Mouse (Mus musculus): Measurements from ENCODE around the gene Irx3.

Gene Irx3

GRCm38 (mm10) chr8:91801241-91801811, 541 bp downstream of the Irx3 start:
- no peak for ATAC-seq (ENCODE audit: low TSS enrichment)

- no peak for ATAC-seq (ENCODE audit: low TSS enrichment)
These were observed 1.2 kb downstream of the Irx3 start for GRCm38 (mm10) chr8:91800523-91801240.

DNA sequence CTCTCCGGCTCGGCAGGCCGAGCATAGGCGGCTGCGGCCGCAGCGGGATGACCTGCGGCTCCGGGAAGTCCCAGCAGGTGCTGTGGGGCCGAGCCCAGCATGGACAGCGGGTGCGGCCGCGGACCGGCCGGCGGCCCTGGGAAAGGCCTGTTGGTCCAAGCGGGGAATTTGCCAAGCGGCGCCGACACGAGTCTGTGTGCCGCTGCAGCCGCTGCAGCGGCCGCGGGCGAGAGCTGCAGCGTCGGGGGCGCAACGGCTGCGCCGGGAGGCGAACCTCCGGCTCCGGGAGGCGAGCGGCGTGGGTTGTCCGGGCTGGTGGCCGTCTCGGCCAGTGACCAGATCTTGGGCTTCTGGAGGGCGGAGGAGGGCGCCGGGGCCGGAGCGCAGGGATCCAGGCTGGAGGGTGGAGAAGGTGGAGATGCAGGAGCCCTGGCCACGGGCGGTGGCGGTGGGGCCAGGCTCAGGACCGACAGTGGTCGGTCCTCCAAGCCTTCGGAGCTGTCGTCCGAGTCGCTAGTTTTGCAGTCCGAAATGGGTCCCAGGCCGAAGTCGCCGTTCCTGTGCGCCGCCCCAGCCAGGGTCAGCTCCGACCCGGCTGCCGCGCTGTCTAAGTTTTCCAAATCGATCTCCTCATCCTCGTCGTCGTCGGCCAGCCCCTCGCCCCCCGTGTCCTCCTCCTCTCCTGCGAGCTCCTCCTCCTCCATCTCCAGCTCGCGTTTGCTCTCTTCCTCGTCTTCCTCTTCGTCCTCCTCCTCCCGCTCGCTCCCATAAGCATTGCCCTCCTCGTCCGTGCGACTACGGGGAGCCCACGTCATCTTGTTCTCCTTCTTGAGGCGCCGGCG, 2.0 kb downstream of the Irx3 start:
- ATAC-seq (ENCODE audit: low TSS enrichment), result no peak

GRCm38 (mm10) chr8:91799016-91799581, 2.8 kb downstream of the Irx3 start:
- ATAC-seq (ENCODE audit: low TSS enrichment), result no peak

DNA sequence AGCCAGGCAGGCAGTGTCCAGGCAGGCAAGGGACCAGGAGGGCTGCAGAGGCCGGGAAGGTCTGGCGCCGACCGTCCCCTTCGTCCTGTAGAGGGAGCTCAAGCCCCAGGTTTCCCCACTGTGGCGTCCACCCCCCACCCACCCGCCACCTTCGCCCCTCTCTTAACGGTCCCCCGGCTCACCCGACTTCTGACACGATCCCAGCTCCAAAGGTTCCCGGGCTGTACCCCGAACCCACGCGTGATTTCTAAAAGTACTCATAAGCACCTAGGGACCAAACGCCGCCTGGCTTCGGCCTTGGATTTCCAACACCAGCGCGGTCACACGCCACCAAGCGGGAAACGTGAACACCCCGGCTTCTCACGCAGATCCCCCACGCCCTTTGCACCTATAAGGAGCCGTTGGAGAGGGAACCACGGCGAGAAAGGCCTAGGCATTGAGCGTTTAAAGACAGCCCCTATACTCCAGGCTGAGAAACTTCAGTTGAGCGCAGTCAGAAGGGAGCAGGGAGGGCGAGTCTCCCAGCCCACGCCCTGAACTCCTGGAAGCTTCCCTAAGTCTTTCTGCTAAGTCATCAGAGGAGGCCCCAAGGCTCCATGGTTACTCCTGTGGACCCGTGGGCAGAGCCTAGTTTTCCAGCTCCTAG, 4.1 kb downstream of the Irx3 start:
- ATAC-seq (ENCODE audit: low TSS enrichment), result peak; percentile 76

GRCm38 (mm10) chr8:91793846-91794245, 8.0 kb downstream of the Irx3 start:
- ATAC-seq (ENCODE audit: low TSS enrichment), result no peak

DNA sequence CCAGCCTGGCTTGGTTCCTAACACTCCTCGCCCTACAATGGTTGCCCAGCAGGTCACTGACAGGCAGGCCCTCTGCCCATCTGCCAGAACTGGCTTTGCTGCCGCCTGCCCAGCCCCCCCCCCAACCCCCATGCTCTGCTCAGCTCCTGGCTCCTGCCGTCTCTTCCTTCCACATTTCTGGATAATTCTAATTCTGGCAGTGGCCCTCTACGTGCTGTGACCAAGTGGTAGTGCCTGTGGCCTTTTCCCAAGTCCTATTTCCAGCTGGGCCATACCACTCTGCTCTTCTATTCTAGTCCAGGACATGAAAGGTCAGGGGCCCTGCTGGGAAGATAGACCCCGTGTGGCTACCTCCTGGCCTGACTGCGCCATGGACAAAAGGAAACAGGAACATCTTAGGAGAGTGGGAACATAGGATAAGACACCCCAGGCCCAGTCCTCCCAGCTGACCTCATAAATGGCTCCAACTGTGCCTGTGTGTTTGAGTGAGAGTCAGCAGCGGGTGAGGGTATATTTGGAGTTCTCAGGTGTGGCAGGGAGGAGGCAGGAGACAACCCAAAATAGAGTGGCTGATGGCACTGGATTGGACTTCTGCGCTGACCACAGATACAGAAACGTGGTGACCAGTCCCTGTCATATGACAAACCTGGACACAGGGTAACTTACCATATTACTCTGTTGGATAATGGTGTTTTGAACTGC, 14.5 kb downstream of the Irx3 start:
- ATAC-seq (ENCODE audit: low TSS enrichment), result no peak

- no peak for ATAC-seq (ENCODE audit: low TSS enrichment)
These were observed 18.9 kb downstream of the Irx3 start for GRCm38 (mm10) chr8:91782940-91783339.

DNA sequence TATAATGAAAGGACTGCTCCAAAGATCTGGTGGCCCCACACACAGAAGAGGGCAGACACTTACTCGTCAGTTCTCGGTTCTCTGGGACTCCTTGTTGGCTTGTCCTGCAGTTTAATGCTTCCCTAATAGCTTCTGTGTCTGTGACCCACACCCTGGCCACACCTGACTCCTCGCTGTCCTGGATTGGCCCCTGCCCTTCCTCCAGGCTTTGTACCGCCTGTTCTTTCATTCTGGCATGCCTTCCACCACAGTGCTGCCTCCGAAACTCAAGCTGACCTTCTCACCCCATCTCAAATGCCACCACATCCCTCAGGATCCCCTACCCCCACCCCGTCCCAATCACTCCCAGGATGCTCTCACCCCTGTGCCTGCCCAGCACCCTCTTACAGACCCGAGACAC, 19.7 kb downstream of the Irx3 start:
- ATAC-seq (ENCODE audit: low TSS enrichment), result no peak

GRCm38 (mm10) chr8:91780648-91781047, 21.2 kb downstream of the Irx3 start:
- no peak for ATAC-seq (ENCODE audit: low TSS enrichment)

DNA sequence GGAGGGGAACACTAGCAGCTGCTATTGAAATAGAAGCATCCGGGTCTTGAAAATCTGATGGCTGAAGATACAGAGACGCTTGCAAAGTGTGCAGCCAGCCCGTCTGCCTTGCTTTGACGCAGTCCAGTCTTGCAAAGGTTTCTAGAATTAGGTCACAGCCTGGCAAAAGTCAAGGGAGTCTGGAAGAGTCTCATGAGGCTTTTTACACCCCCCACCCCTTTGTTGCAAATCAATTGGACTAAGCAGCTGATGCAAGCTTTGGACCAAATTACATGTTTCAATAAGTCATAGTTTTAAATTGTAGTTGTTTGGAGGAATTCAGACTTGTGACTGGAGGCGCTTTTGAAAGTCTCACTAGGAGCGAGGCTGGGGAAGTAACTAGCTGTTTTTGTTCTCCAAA, 33.0 kb downstream of the Irx3 start:
- no peak for ATAC-seq (ENCODE audit: low TSS enrichment)

- no peak for ATAC-seq (ENCODE audit: low TSS enrichment)
These were observed 36.3 kb downstream of the Irx3 start for GRCm38 (mm10) chr8:91765411-91766034.

GRCm38 (mm10) chr8:91755566-91755965, 46.3 kb downstream of the Irx3 start:
- no peak for ATAC-seq (ENCODE audit: low TSS enrichment)

GRCm38 (mm10) chr8:91755062-91755461, 46.8 kb downstream of the Irx3 start:
- ATAC-seq (ENCODE audit: low TSS enrichment), result no peak

DNA sequence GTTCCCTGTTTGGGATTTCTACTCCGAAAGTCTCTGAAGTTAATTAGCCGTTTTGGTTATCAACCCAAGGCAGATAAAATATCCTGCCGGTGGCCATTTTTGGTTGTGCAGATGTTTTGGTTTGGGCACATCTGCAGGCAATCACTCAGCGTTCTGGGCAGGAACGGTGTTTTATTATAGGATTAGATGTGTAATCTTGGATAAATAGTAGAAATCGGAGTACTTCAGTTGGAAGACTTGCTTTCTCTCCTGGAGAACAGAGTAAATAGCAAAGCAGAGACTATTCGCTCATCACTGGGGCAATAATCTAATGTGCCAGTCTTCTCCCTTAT, 51.1 kb downstream of the Irx3 start:
- ATAC-seq (ENCODE audit: low TSS enrichment), result no peak

GRCm38 (mm10) chr8:91750096-91750793, 51.6 kb downstream of the Irx3 start:
- ATAC-seq (ENCODE audit: low TSS enrichment), result no peak

- no peak for ATAC-seq (ENCODE audit: low TSS enrichment)
These were observed 52.5 kb downstream of the Irx3 start for GRCm38 (mm10) chr8:91749412-91749811.
